Mouse (Mus musculus) brain, embryonic 14.5 days (tissue): ENCODE data around the gene Ltbp3. TPM values are rescaled to one million over a fixed set of nuclear protein-coding genes. Genes with fewer than 3 reads are reported as not detected.

Experiments used
- DNase-seq: peaks from one replicate; pipeline ENCODE4 v3.0.0-alpha.2; 2011; ENCODE audit warnings: low read depth
- CTCF ChIP-seq: fragments of 200-500 bp; IDR thresholded peaks from 2 replicates; pipeline ENCODE4 v1.5.1; 2012; ENCODE audit warnings: inconsistent platforms, mild to moderate bottlenecking, moderate library complexity, borderline replicate concordance; ENCODE audit not compliant: insufficient read depth, insufficient read length; ENCODE audit errors: extremely low read depth
- POLR2A ChIP-seq: fragments of 200-500 bp; IDR thresholded peaks from 2 replicates; pipeline ENCODE4 v1.6.1; 2012; ENCODE audit warnings: mild to moderate bottlenecking, inconsistent platforms, borderline replicate concordance; ENCODE audit not compliant: poor library complexity, insufficient read depth, insufficient read length, severe bottlenecking; ENCODE audit errors: extremely low read depth
- polyA plus RNA-seq: library from polyadenylated mRNA; depleted of rRNA; stranded (reverse); fragments of >200 nt; gene quantifications from 2 replicates; pipeline ENCODE4 v1.2.3, GENCODE M21; 2012

The Ltbp3 gene
- polyA plus RNA-seq, 1 experiment, result 52.1 TPM

DNA sequence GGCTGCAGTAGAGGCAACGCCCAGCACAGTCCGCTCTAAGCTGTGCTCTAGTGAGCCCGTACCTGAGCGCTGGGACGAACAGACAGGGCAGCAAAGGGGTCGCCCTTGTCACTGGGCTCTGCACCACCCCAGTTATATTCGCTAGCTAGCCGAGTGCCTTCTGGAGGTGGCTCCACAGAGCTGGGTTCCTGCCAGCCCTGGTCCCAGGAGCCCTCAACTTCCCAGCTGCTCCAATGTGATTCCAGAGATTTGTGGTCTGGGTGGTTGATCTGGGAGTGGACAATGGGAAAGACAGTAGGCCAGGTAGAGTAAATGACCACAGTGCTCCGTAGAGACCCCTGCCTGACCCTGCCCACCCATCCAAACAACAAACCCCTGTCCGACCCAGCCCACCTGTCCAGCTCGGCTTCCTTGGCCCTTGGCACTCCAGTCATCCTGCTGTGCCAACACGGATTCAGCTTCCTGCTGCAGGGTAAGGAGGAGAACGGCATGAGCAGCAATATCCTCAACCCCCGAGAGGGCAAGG lies 18.2 kb downstream of the Ltbp3 start:
- no peak for DNase-seq
- TF ChIP-seq POLR2A (no peak), CTCF (no peak)

DNA sequence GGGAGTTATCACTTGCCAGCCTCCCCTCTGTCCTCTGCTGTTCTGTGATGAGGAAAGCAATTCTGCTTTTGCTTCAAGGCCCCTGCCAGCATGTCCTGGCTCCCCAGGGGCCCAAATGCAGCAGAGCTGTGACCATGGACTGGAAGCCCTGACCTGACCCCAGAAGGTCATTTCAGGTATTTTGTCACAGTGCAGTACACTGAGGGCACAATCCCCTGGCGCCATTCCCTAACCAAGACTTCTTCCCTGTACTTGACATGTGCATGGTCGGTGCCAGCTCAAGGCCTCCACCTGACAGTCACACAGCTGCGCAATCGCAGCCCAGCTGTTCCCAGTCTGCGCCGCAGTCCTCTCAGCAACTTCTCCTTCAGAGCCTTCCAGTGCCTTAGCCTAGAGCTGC lies 22.5 kb downstream of the Ltbp3 start:
- DNase-seq, result no peak
- TF ChIP-seq POLR2A (no peak), CTCF (no peak)

DNA sequence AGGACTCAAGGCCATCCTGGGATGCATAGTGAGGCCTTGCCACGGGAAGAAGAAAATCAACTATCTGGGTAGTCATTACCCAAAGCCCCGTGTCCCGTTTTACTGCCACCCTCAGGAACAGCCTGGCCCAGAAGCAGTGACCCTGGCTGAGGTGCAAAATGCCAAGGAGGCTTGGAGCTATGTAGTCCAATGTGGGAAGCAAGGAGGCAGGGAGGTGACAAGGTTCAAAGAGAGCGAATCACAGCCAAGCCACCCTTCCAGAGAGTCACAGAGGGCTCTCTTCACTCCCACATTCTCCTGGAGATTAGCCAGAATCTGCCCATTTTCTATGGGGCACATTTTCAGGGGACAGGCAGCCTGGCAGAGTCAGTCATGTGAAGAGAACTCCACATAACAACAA lies 26.6 kb downstream of the Ltbp3 start:
- DNase-seq, result no peak
- TF ChIP-seq POLR2A (no peak), CTCF (no peak)

DNA sequence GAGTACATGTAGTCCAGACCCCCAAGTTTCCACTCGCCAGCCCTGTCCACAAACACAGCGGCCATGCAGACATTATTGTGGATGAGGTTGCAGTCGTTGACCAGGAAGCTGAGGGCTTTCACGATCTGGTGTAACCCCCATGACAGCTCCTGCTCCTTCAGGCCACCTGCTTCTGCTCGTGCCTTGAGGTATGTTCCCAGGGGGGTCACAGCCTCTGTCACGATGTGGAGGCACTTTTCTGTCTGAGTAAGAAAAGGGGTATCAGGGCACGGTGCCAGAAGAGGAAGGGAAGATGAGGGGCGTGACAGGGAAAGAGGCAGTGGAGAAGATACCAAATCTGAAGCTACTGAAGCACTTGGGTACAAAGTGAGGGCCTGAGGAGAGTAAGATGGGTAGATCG lies 29.6 kb downstream of the Ltbp3 start:
- DNase-seq, result no peak
- TF ChIP-seq CTCF, result no peak
- TF ChIP-seq POLR2A, result no peak

DNA sequence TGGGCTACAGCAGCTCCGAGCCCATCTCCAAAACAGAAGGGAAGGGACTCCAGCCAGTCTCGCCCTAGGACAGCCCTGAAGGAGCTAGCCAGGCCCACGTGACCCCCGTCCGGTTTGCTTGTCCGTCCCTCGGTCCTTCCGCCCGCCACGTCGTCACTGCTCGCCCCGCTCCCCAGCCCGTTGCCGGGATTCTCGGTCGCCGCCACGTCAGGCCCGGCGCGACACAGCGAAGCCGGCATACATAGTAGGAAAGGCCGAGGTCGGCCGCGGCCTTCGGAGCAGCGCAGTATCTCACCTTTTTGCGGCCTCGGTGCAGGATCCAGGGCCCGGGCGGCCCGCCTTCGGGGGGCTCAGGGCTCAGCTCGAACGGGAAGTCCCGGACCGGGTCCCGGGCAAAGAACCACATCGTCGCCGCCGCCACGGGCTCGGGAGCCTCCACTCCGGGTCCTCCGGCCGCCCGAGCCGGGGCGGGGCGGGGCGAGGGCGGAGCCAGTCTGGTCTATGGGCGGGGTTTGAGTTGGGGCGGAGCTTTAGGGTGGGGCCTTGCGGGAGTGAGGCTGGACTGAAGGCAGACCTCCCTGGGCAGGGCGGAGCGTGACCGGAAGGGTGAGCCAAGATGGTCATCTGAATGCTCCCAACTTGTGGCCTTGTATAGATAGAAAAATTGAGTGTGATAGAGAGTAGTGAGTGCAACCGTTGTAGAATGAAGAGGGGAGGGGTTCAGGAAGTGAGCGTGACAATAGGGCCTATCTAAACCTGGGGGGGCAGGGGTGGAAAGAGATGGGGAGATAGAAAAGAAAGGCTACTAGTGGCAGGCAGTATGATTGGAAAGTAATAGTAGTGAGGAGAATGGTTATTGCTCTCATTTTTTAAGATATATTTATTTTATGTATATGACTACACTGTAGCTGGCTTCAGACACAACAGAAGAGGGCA lies 30.5 kb downstream of the Ltbp3 start, which contains the start of gene Scyl1:
Gene Scyl1, minus strand, starts transcription at position 495 of the 936 bp plus-strand sequence.
- TF ChIP-seq POLR2A (peak; percentile 93), CTCF (no peak)
- peak; percentile 93 for DNase-seq

DNA sequence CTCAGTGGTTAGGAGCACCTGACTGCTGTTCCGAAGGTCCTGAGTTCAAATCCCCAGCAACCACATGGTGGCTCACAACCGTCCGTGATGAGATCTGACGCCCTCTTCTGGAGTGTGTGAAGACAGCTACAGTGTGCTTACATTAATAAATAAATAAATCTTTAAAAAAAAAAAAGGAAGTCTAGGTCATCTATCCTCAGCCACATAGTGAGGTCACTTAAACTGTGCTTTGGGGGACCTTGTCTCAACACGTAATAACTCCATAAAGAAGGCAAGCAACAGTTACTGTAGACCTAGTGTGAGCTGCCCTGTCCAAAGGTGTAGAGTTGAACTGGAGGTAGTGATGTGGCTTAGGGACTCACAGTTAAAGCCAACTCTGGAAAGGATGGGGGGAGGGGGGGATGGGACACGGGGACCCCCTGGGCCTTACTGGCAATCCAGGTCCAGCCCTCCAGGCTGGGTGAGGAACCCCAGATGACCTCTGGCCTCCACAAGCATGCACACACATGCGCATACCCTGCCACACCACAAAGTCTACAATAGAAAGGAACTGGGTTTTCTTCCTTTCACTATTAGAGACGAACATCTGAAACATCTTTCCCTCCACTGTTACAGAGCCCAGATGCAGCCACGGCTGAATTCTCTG lies 36.8 kb downstream of the Ltbp3 start:
- DNase-seq, result no peak
- TF ChIP-seq POLR2A (no peak), CTCF (no peak)

DNA sequence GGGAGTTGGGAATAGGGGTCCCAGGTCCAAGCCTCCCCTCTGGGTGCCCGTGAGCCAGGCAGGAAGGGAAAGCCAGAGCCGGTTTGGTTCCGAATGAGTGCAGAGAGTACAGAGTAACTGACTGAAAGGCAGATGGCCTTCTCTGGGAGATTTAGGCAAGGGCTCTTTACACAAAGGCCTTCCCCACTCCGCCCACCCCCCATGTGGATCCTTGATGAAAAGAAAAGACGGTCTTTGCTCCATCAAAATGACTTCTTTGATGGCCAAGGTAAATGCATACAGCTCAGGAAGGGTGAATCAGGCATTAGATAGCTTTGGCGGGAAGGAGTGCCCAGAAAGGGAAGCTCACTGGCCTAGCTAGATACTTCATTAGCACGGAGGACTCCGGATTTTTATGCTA lies 37.6 kb downstream of the Ltbp3 start:
- no peak for TF ChIP-seq POLR2A
- DNase-seq, result no peak

DNA sequence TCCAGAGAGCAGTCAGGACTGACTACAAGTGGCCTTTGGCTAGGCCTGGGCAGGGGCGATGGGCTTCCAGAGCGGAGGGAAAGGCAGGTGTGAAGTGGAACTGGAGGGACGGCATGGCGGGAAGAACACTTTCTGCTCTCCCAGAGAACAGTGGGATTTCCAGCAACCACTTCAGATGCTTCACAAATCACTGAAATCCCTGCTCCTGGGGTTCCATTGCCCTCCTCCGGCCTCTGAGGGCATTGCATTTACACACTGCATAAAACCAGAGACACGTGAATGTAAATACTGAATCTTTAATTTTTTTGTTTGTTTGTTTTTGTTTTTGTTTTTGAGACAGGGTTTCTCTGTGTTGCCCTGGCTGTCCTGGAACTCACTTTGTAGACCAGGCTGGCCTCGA lies 39.5 kb downstream of the Ltbp3 start:
- TF ChIP-seq CTCF (peak; percentile 56; the same call in 1 of the 2 replicates), POLR2A (no peak)
- peak; percentile 61 for DNase-seq

DNA sequence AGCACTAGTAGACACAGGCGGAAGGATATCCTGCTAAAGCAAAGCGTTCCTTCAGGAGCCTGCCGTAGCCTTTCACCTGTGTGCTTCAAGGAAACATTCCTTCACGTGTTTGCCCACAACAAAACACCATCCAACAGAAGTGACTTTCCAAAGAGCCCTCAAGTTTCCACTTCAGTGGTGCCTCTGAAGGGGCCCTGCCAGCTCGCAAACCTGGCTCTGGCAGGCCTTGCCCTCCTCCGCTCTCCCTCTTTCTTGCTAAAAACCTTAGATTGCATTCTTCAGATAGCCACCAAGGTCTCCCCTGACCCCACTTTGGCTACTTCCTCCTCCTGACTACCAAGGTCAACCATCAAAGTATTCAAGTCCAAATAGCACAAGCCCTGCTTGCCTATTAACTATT lies 40.8 kb downstream of the Ltbp3 start:
- no peak for TF ChIP-seq CTCF
- TF ChIP-seq POLR2A, result no peak
- no peak for DNase-seq

DNA sequence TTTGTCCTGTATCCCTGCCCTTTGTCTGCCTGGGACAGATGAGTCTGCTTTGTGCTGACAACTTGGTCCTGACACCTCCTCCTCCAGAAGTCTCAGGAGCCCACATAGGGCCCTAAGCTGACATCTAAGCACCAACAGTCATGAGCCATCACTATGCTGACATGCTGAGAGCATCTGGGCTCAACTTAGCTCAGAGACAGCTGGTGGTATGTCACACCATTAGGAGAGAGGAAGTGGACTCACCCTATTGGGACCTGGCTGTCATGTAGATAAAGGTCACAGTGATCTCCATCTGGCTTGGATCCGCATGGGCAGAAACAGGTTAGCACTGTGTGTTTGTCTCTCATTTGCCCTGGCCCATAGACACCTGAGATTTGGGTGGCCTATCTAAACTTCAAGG lies 41.4 kb downstream of the Ltbp3 start:
- TF ChIP-seq CTCF (no peak), POLR2A (no peak)
- no peak for DNase-seq

DNA sequence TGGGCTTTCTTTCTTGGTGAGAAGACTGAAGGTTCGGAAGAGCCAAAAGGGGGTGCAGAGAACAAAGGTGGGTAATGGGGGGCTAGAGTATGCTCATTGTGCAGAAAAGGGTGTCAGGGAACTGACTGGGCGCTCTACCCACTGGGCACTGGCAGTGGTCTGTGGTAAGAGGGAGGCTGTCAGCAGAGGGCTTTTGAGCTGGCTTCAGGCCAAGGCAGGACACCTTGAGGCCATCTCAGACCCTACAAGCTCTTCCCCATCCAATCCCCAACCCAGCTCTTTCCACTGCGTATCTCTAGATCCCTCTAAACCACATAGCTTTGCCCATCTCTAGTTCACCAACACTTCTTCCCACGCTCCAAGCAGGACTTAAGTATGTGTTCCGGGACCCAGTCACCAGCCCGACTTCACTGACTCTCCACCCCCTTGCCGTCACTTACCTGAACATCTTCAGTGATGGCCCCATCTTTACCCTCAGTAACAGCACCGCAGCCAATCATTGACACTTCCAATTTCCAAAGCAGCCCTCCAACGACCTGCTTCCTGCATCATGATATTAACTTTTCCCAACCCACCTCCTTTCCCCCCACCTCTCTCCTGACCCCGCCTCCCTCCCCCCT lies 44.4 kb downstream of the Ltbp3 start:
- no peak for DNase-seq
- TF ChIP-seq POLR2A, result no peak
- TF ChIP-seq CTCF, result no peak

DNA sequence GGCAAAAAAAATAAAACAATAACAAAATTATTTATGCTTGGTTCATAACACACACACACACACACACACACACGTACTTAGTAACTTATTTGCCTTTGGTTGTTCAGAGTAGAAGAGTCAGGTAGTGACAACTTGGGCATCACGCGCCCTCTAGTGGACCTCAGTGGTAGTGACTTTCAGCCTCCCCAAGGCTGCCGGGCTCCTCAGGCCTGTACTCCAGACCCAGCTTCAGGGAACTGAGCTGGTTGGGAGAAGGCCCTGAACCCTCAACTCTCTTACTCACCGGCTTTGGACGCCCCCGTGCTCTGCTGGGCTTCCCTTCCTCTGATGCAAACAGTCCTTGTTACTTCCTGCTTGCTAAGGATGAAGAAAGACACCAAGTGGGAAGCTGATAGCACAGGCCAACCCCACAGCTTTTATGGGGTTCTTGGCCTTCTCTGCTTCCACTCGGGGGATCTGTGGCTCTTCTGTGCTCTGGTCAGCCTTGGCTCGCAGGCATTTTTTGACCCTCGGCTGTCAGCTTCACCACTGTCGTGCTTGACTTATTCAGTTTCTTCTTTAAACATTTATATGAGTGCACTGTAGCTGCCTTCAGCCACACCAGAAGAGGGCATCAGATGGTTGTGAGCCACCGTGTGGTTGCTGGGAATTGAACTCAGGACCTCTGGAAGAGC lies 45.9 kb downstream of the Ltbp3 start:
- DNase-seq, result peak; percentile 88
- peak; percentile 90 for TF ChIP-seq CTCF
- TF ChIP-seq POLR2A, result no peak
